Mouse (Mus musculus) embryonic facial prominence, embryonic 14.5 days (tissue): Measurements from ENCODE around the gene Drd4. TPM values are rescaled to one million over a fixed set of nuclear protein-coding genes. Genes with fewer than 3 reads are reported as not detected.

Source experiments
- ATAC-seq: fragments of 200-750 bp; cut with Nextera tagmentation; 2 replicates; pipeline ENCODE4 v1.8.0; 2017; ENCODE audit warnings: low read depth, moderate number of reproducible peaks, moderate TSS enrichment
- DNase-seq: peaks from one replicate; pipeline ENCODE4 v3.0.0-alpha.2; 2015; ENCODE audit warnings: low spot score
- H3K27ac ChIP-seq: fragments of 300-500 bp; sonication (generic); replicated peaks from 2 replicates; pipeline ENCODE4 v1.5.1; 2014; ENCODE audit warnings: low read depth, mild to moderate bottlenecking, low read length, moderate library complexity
- H3K27me3 ChIP-seq: fragments of 300-500 bp; sonication (generic); replicated peaks from 2 replicates; pipeline ENCODE4 v1.6.1; 2014; ENCODE audit warnings: low read length; ENCODE audit not compliant: control insufficient read depth, insufficient read depth
- H3K36me3 ChIP-seq: fragments of 300-500 bp; sonication (generic); 2 replicates; pipeline ENCODE4 v1.6.1; 2014; ENCODE audit warnings: low read length, mixed read lengths; ENCODE audit not compliant: control insufficient read depth, insufficient read depth
- H3K4me1 ChIP-seq: fragments of 300-500 bp; sonication (generic); 2 replicates; pipeline ENCODE4 v1.6.1; 2014; ENCODE audit warnings: antibody characterized with exemption, low read length; ENCODE audit not compliant: control insufficient read depth, insufficient read depth
- H3K4me2 ChIP-seq: fragments of 300-500 bp; sonication (generic); 2 replicates; pipeline ENCODE4 v1.6.1; 2014; ENCODE audit warnings: low read depth, mild to moderate bottlenecking, low read length, moderate library complexity, mixed read lengths
- H3K4me3 ChIP-seq: fragments of 300-500 bp; sonication (generic); 2 replicates; pipeline ENCODE4 v1.5.1; 2014; ENCODE audit warnings: low read depth, mild to moderate bottlenecking, low read length
- H3K9ac ChIP-seq: fragments of 300-500 bp; sonication (generic); 2 replicates; pipeline ENCODE4 v1.6.1; 2014; ENCODE audit warnings: low read depth, mild to moderate bottlenecking, low read length, moderate library complexity, mixed read lengths
- H3K9me3 ChIP-seq: fragments of 300-500 bp; sonication (generic); 2 replicates; pipeline ENCODE4 v1.6.1; 2016; ENCODE audit warnings: low read length; ENCODE audit not compliant: control insufficient read depth
- WGBS: fragments of 180-500 bp; shearing (Covaris S2); extraction: QIAGEN DNeasy Blood & Tissue Kit; methylation state at CpG from one replicate; pipeline ENCODE4 v1.1.7; 2014; 5-methylcytosine and 5-hydroxymethylcytosine counted together
- polyA plus RNA-seq: library from polyadenylated mRNA; unstranded; fragments of >200 nt; fragmentation: Nextera tagmentation; extraction: Ambion mirVana; gene quantifications from 2 replicates; pipeline ENCODE4 v1.2.1, GENCODE M21; 2014

Gene Drd4
- polyA plus RNA-seq, 1 experiment from 2014 or later = 0.81 TPM

- H3K9ac ChIP-seq = no peak overlapping the region
- peaks cover 32% of the 10 kb centered on the region for H3K27me3 ChIP-seq
- H3K4me1 ChIP-seq = 0 out of 2 replicates have a peak, but pooled peaks cover 4% of the 10 kb centered on the region
- no peaks in the 10 kb centered on the region for H3K9me3 ChIP-seq
- no peak for DNase-seq
- no peak overlapping the region for H3K4me3 ChIP-seq
- peaks cover 45% of the 10 kb centered on the region for H3K36me3 ChIP-seq
- H3K27ac ChIP-seq = no peak overlapping the region
- ATAC-seq = no peak
- 76% methylated on average over 3 of the region's 3 CpGs for WGBS
- no peak overlapping the region for H3K4me2 ChIP-seq
These were observed 6.3 kb downstream of the Drd4 start for GRCm38 (mm10) chr7:141297926-141298650.

- ATAC-seq (no peak), DNase-seq (no peak)
- Histone ChIP-seq H3K27me3 (peaks cover 21% of the 10 kb centered on the region), H3K4me2 (no peak overlapping the region), H3K4me3 (no peak overlapping the region), H3K36me3 (peaks cover 56% of the 10 kb centered on the region), H3K9me3 (no peaks in the 10 kb centered on the region), H3K27ac (no peak overlapping the region), H3K4me1 (no peaks in the 10 kb centered on the region), H3K9ac (no peak overlapping the region)
- WGBS = 93% methylated on average over 8 of the region's 8 CpGs
These were observed 7.4 kb downstream of the Drd4 start for GRCm38 (mm10) chr7:141299175-141299574.

GRCm38 (mm10) chr7:141301386-141301785 lies 9.6 kb downstream of the Drd4 start:
- H3K4me1 ChIP-seq = no peaks in the 10 kb centered on the region
- DNase-seq = no peak
- 98% methylated on average over 9 of the region's 9 CpGs for WGBS
- no peak overlapping the region for H3K4me3 ChIP-seq
- H3K27me3 ChIP-seq = no peaks in the 10 kb centered on the region
- peaks cover 78% of the 10 kb centered on the region for H3K36me3 ChIP-seq
- H3K9ac ChIP-seq = no peak overlapping the region
- H3K4me2 ChIP-seq = no peak overlapping the region
- ATAC-seq = no peak
- no peaks in the 10 kb centered on the region for H3K9me3 ChIP-seq
- H3K27ac ChIP-seq = no peak overlapping the region

- Histone ChIP-seq H3K9ac (no peak overlapping the region), H3K4me1 (no peaks in the 10 kb centered on the region), H3K4me3 (no peak overlapping the region), H3K9me3 (no peaks in the 10 kb centered on the region), H3K27me3 (no peaks in the 10 kb centered on the region), H3K36me3 (peaks cover 84% of the 10 kb centered on the region), H3K4me2 (no peak overlapping the region), H3K27ac (no peak overlapping the region)
- DNase-seq (no peak), ATAC-seq (no peak)
- WGBS = 76% methylated on average over 1 of the region's 1 CpGs
These were observed 11.0 kb downstream of the Drd4 start for GRCm38 (mm10) chr7:141302702-141303268.

GRCm38 (mm10) chr7:141304537-141304936 lies 12.7 kb downstream of the Drd4 start:
- 89% methylated on average over 4 of the region's 4 CpGs for WGBS
- Histone ChIP-seq H3K4me3 (no peak overlapping the region), H3K9ac (no peak overlapping the region), H3K4me2 (no peak overlapping the region), H3K4me1 (no peaks in the 10 kb centered on the region), H3K36me3 (peaks cover 95% of the 10 kb centered on the region), H3K27ac (no peak overlapping the region), H3K9me3 (no peaks in the 10 kb centered on the region), H3K27me3 (no peaks in the 10 kb centered on the region)
- ATAC-seq (no peak), DNase-seq (no peak)

- ATAC-seq (no peak), DNase-seq (no peak)
- H3K4me2 ChIP-seq = no peak overlapping the region
- H3K36me3 ChIP-seq = peaks cover 97% of the 10 kb centered on the region
- 87% methylated on average over 2 of the region's 2 CpGs for WGBS
- no peaks in the 10 kb centered on the region for H3K9me3 ChIP-seq
- H3K4me3 ChIP-seq = no peak overlapping the region
- H3K27ac ChIP-seq = no peak overlapping the region
- H3K4me1 ChIP-seq = no peaks in the 10 kb centered on the region
- H3K27me3 ChIP-seq = no peaks in the 10 kb centered on the region
- H3K9ac ChIP-seq = no peak overlapping the region
These were observed 22.6 kb downstream of the Drd4 start for GRCm38 (mm10) chr7:141314416-141314815.

GRCm38 (mm10) chr7:141315076-141315475 lies 23.3 kb downstream of the Drd4 start:
- no peak overlapping the region for H3K27ac ChIP-seq
- no peak for ATAC-seq
- 89% methylated on average over 8 of the region's 8 CpGs for WGBS

GRCm38 (mm10) chr7:141315974-141316373 lies 24.2 kb downstream of the Drd4 start:
- Histone ChIP-seq H3K4me1 (no peaks in the 10 kb centered on the region), H3K27me3 (no peaks in the 10 kb centered on the region), H3K4me3 (no peak overlapping the region), H3K9me3 (no peaks in the 10 kb centered on the region), H3K27ac (no peak overlapping the region), H3K9ac (no peak overlapping the region), H3K4me2 (no peak overlapping the region), H3K36me3 (peaks cover 97% of the 10 kb centered on the region)
- 68% methylated on average over 5 of the region's 5 CpGs for WGBS
- DNase-seq (no peak), ATAC-seq (no peak)

More at GRCm38 (mm10) chr7:141315076-141315475, 23.3 kb downstream of the Drd4 start:
- Histone ChIP-seq H3K4me1 (no peaks in the 10 kb centered on the region), H3K36me3 (peaks cover 97% of the 10 kb centered on the region), H3K9ac (no peak overlapping the region), H3K4me3 (no peak overlapping the region), H3K27me3 (no peaks in the 10 kb centered on the region), H3K4me2 (no peak overlapping the region), H3K9me3 (no peaks in the 10 kb centered on the region)
- DNase-seq = no peak
